Mouse (Mus musculus) embryonic facial prominence, embryonic 14.5 days (tissue): ENCODE results near the gene C9orf72. TPM values are rescaled to one million over a fixed set of nuclear protein-coding genes. Genes with fewer than 3 reads are reported as not detected.
A peak's percentile ranks its signal among the peaks of the same experiment; 100 is the strongest.

Experiments
- ATAC-seq: fragments of 200-750 bp; cut with Nextera tagmentation; 2 replicates; pipeline ENCODE4 v1.8.0; 2017; ENCODE audit warnings: low read depth, moderate number of reproducible peaks, moderate TSS enrichment
- DNase-seq: peaks from one replicate; pipeline ENCODE4 v3.0.0-alpha.2; 2015; ENCODE audit warnings: low spot score
- H3K27ac ChIP-seq: fragments of 300-500 bp; sonication (generic); replicated peaks from 2 replicates; pipeline ENCODE4 v1.5.1; 2014; ENCODE audit warnings: low read depth, mild to moderate bottlenecking, low read length, moderate library complexity
- H3K27me3 ChIP-seq: fragments of 300-500 bp; sonication (generic); replicated peaks from 2 replicates; pipeline ENCODE4 v1.6.1; 2014; ENCODE audit warnings: low read length; ENCODE audit not compliant: control insufficient read depth, insufficient read depth
- H3K36me3 ChIP-seq: fragments of 300-500 bp; sonication (generic); 2 replicates; pipeline ENCODE4 v1.6.1; 2014; ENCODE audit warnings: low read length, mixed read lengths; ENCODE audit not compliant: control insufficient read depth, insufficient read depth
- H3K4me1 ChIP-seq: fragments of 300-500 bp; sonication (generic); 2 replicates; pipeline ENCODE4 v1.6.1; 2014; ENCODE audit warnings: antibody characterized with exemption, low read length; ENCODE audit not compliant: control insufficient read depth, insufficient read depth
- H3K4me2 ChIP-seq: fragments of 300-500 bp; sonication (generic); 2 replicates; pipeline ENCODE4 v1.6.1; 2014; ENCODE audit warnings: low read depth, mild to moderate bottlenecking, low read length, moderate library complexity, mixed read lengths
- H3K4me3 ChIP-seq: fragments of 300-500 bp; sonication (generic); 2 replicates; pipeline ENCODE4 v1.5.1; 2014; ENCODE audit warnings: low read depth, mild to moderate bottlenecking, low read length
- H3K9ac ChIP-seq: fragments of 300-500 bp; sonication (generic); 2 replicates; pipeline ENCODE4 v1.6.1; 2014; ENCODE audit warnings: low read depth, mild to moderate bottlenecking, low read length, moderate library complexity, mixed read lengths
- H3K9me3 ChIP-seq: fragments of 300-500 bp; sonication (generic); 2 replicates; pipeline ENCODE4 v1.6.1; 2016; ENCODE audit warnings: low read length; ENCODE audit not compliant: control insufficient read depth
- WGBS: fragments of 180-500 bp; shearing (Covaris S2); extraction: QIAGEN DNeasy Blood & Tissue Kit; methylation state at CpG from one replicate; pipeline ENCODE4 v1.1.7; 2014; 5-methylcytosine and 5-hydroxymethylcytosine counted together
- polyA plus RNA-seq: library from polyadenylated mRNA; unstranded; fragments of >200 nt; fragmentation: Nextera tagmentation; extraction: Ambion mirVana; gene quantifications from 2 replicates; pipeline ENCODE4 v1.2.1, GENCODE M21; 2014

The C9orf72 gene
- polyA plus RNA-seq, 1 experiment from 2014 or later, result 14.0 TPM

DNA sequence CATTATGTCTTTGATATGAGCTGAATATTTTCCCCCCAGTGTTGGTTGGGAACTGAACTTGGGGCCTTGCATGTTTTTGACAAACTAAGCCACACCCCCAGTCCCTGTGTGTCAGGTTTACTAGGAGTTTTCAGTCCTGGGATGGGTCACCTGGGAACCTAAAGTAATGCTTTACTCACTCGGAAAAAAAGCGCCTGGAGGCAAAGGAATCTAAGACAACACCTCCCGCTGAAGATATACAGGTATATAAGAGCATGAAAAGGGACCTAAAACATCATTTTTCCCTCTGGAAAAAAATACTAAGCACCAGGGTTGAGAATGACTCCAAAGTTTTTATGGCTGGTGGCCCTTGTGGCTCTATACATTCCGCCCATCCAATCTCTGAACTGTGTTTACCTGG lies 74.2 kb downstream of the C9orf72 start, which contains the start of gene Ifnk:
Gene Ifnk, plus strand, starts transcription at position 301 of the 400 bp plus-strand sequence.
- no peak for DNase-seq
- no peak within 1 kb of the TSS for H3K4me2 ChIP-seq
- H3K27ac ChIP-seq, result no peak within 1 kb of the TSS
- no peak for ATAC-seq
- 78% methylated on average over 4 of the region's 4 CpGs for WGBS
- no peak within 1 kb of the TSS for H3K9ac ChIP-seq
- 0 out of 2 replicates have a peak, but pooled peaks cover 3% of the 10 kb centered on the region for H3K4me1 ChIP-seq
- H3K36me3 ChIP-seq, result no peaks in the 10 kb centered on the region
- H3K9me3 ChIP-seq, result no peaks in the 10 kb centered on the region
- no peaks in the 10 kb centered on the region; the same call in 1 of the 2 replicates for H3K27me3 ChIP-seq
- no peak within 1 kb of the TSS for H3K4me3 ChIP-seq

DNA sequence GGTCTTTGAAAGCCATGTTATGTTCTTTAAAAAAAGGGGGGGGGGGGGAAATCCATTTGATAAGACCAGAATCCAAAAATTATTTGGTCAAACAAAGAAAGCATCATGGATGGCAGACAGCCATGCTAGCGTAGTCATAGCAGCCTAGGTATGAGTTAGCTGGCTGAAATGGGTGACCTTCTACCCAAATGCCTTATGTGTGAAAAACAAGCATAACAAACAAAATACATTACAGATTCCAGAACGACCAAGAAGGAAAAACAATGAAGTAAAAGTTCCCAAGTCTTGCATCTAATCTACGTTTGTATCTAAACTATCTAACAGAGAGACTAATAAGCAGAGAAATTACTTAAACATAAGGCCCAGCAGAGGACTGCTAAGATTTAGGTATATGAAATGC lies 75.3 kb downstream of the C9orf72 start:
- no peaks in the 10 kb centered on the region for H3K36me3 ChIP-seq
- H3K9ac ChIP-seq, result no peak overlapping the region
- H3K4me3 ChIP-seq, result no peak overlapping the region
- ATAC-seq (no peak), DNase-seq (no peak)
- no peaks in the 10 kb centered on the region; the same call in 1 of the 2 replicates for H3K27me3 ChIP-seq
- no peaks in the 10 kb centered on the region for H3K9me3 ChIP-seq
- H3K4me1 ChIP-seq, result 0 out of 2 replicates have a peak, but pooled peaks cover 3% of the 10 kb centered on the region
- no peak overlapping the region for H3K4me2 ChIP-seq
- H3K27ac ChIP-seq, result no peak overlapping the region
- 82% methylated on average over 3 of the region's 3 CpGs for WGBS

DNA sequence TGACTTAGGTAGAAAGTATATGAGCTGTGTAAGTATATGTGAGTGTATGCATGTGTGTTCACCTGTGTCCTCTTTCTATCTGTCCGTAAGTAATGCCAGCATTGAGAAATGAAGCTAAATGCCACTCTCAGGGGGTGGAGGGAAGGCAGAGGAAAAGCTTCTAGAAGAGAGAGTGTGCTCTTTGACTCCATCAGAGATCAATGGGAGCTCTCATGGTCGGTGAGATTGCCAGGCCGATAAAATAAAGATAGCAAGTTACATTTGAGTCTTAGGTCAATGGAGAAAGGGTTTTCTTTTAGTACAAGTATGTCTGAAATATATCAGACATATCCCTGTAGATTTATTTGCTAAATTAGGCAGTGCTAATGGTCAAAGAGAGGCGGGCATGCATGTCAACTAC lies 77.6 kb downstream of the C9orf72 start:
- Histone ChIP-seq H3K36me3 (no peaks in the 10 kb centered on the region), H3K27ac (no peak overlapping the region), H3K4me3 (no peak overlapping the region), H3K4me1 (peaks cover 10% of the 10 kb centered on the region; the same call in 1 of the 2 replicates), H3K9me3 (no peaks in the 10 kb centered on the region), H3K9ac (no peak overlapping the region), H3K4me2 (no peak overlapping the region), H3K27me3 (no peaks in the 10 kb centered on the region)
- DNase-seq (no peak), ATAC-seq (no peak)
- 87% methylated on average over 4 of the region's 4 CpGs for WGBS

DNA sequence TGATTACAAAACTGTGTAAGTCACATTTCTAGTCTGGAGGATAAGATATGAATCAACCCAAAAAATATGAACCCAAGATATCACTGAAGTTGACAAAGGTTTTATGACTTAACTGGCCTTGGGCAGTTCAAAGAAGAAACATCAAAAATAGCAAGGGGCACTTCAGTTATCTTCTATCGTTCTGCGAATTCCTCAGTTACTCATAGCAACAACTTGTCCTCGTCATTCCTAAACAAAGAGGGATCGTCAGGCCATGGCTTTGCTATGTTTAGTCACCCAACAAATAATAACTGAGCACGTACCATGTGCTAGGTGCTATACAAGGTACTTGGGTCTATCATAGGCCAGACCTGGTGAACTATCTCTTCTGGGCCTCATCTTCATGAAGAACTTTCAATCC lies 79.4 kb downstream of the C9orf72 start:
- WGBS, result 93% methylated on average over 5 of the region's 5 CpGs
- no peak overlapping the region for H3K4me3 ChIP-seq
- no peak overlapping the region for H3K9ac ChIP-seq
- H3K27me3 ChIP-seq, result no peaks in the 10 kb centered on the region
- DNase-seq (no peak), ATAC-seq (no peak)
- peaks cover 12% of the 10 kb centered on the region; the same call in 1 of the 2 replicates for H3K4me1 ChIP-seq
- H3K4me2 ChIP-seq, result no peak overlapping the region
- no peak overlapping the region for H3K27ac ChIP-seq
- no peaks in the 10 kb centered on the region for H3K9me3 ChIP-seq
- H3K36me3 ChIP-seq, result no peaks in the 10 kb centered on the region

GRCm38 (mm10) chr4:35145726-35146125 lies 80.2 kb downstream of the C9orf72 start:
- H3K4me3 ChIP-seq, result no peak overlapping the region
- no peak for ATAC-seq

GRCm38 (mm10) chr4:35143472-35144102 lies 82.4 kb downstream of the C9orf72 start:
- Histone ChIP-seq H3K9ac (no peak overlapping the region), H3K4me3 (no peak overlapping the region), H3K9me3 (no peaks in the 10 kb centered on the region), H3K36me3 (no peaks in the 10 kb centered on the region), H3K27ac (peak overlapping the region; percentile 55; the same call in 1 of the 2 replicates), H3K4me1 (peaks cover 12% of the 10 kb centered on the region; the same call in 1 of the 2 replicates), H3K27me3 (no peaks in the 10 kb centered on the region), H3K4me2 (peak overlapping the region; percentile 35)
- ATAC-seq (peak; percentile 22; the same call in 1 of the 2 replicates), DNase-seq (peak; percentile 44)
- 35% methylated on average over 12 of the region's 12 CpGs for WGBS

More at GRCm38 (mm10) chr4:35145726-35146125, 80.2 kb downstream of the C9orf72 start:
- no peak for DNase-seq
- no peak overlapping the region for H3K27ac ChIP-seq
- H3K9me3 ChIP-seq, result no peaks in the 10 kb centered on the region
- H3K4me1 ChIP-seq, result peaks cover 12% of the 10 kb centered on the region; the same call in 1 of the 2 replicates
- no peaks in the 10 kb centered on the region for H3K27me3 ChIP-seq
- no peak overlapping the region for H3K9ac ChIP-seq
- no peak overlapping the region for H3K4me2 ChIP-seq
- no peaks in the 10 kb centered on the region for H3K36me3 ChIP-seq
- WGBS, result 84% methylated on average over 10 of the region's 10 CpGs

Other genes starting within 250 kb of the C9orf72 start
- gene Ifnk, start 74.1 kb downstream of the C9orf72 start, polyA plus RNA-seq, result not detected in 2 replicates
- 6.3 and 7.2 TPM in 2 replicates for gene Mob3b, start 68.7 kb downstream of the C9orf72 start, polyA plus RNA-seq